Mouse (Mus musculus) embryonic facial prominence, embryonic 14.5 days (tissue): Measurements from ENCODE around the gene Vmn1r33. TPM values are rescaled to one million over a fixed set of nuclear protein-coding genes. Genes with fewer than 3 reads are reported as not detected.
"Not testable (repeated sequence)": the region's sequence is repeated elsewhere in the genome, so short reads cannot be mapped to it uniquely, and the experiment has no call there.

ENCODE experiments used
- ATAC-seq: fragments of 200-750 bp; cut with Nextera tagmentation; 2 replicates; pipeline ENCODE4 v1.8.0; 2017; ENCODE audit warnings: low read depth, moderate number of reproducible peaks, moderate TSS enrichment
- DNase-seq: peaks from one replicate; pipeline ENCODE4 v3.0.0-alpha.2; 2015; ENCODE audit warnings: low spot score
- H3K27ac ChIP-seq: fragments of 300-500 bp; sonication (generic); replicated peaks from 2 replicates; pipeline ENCODE4 v1.5.1; 2014; ENCODE audit warnings: low read depth, mild to moderate bottlenecking, low read length, moderate library complexity
- H3K27me3 ChIP-seq: fragments of 300-500 bp; sonication (generic); replicated peaks from 2 replicates; pipeline ENCODE4 v1.6.1; 2014; ENCODE audit warnings: low read length; ENCODE audit not compliant: control insufficient read depth, insufficient read depth
- H3K36me3 ChIP-seq: fragments of 300-500 bp; sonication (generic); 2 replicates; pipeline ENCODE4 v1.6.1; 2014; ENCODE audit warnings: low read length, mixed read lengths; ENCODE audit not compliant: control insufficient read depth, insufficient read depth
- H3K4me1 ChIP-seq: fragments of 300-500 bp; sonication (generic); 2 replicates; pipeline ENCODE4 v1.6.1; 2014; ENCODE audit warnings: antibody characterized with exemption, low read length; ENCODE audit not compliant: control insufficient read depth, insufficient read depth
- H3K4me2 ChIP-seq: fragments of 300-500 bp; sonication (generic); 2 replicates; pipeline ENCODE4 v1.6.1; 2014; ENCODE audit warnings: low read depth, mild to moderate bottlenecking, low read length, moderate library complexity, mixed read lengths
- H3K4me3 ChIP-seq: fragments of 300-500 bp; sonication (generic); 2 replicates; pipeline ENCODE4 v1.5.1; 2014; ENCODE audit warnings: low read depth, mild to moderate bottlenecking, low read length
- H3K9ac ChIP-seq: fragments of 300-500 bp; sonication (generic); 2 replicates; pipeline ENCODE4 v1.6.1; 2014; ENCODE audit warnings: low read depth, mild to moderate bottlenecking, low read length, moderate library complexity, mixed read lengths
- H3K9me3 ChIP-seq: fragments of 300-500 bp; sonication (generic); 2 replicates; pipeline ENCODE4 v1.6.1; 2016; ENCODE audit warnings: low read length; ENCODE audit not compliant: control insufficient read depth
- WGBS: fragments of 180-500 bp; shearing (Covaris S2); extraction: QIAGEN DNeasy Blood & Tissue Kit; methylation state at CpG from one replicate; pipeline ENCODE4 v1.1.7; 2014; 5-methylcytosine and 5-hydroxymethylcytosine counted together
- polyA plus RNA-seq: library from polyadenylated mRNA; unstranded; fragments of >200 nt; fragmentation: Nextera tagmentation; extraction: Ambion mirVana; gene quantifications from 2 replicates; pipeline ENCODE4 v1.2.1, GENCODE M21; 2014

Vmn1r33 gene
- polyA plus RNA-seq: 0.17 TPM in 1 of 2 replicates, not detected in the other

GRCm38 (mm10) chr6:66618182-66618581, at the start of gene Vmn1r33:
Gene Vmn1r33, minus strand, starts transcription at chr6:66618282.
- DNase-seq: not testable (repeated sequence)

GRCm38 (mm10) chr6:66643779-66644178, 25.7 kb upstream of the Vmn1r33 start, which contains the start of gene Vmn1r34:
Gene Vmn1r34, minus strand, starts transcription at chr6:66643879.
- H3K9ac ChIP-seq: no peak within 1 kb of the TSS
- WGBS: 79% methylated on average over 1 of the region's 1 CpGs
- no peaks in the 10 kb centered on the region for H3K4me1 ChIP-seq
- H3K4me3 ChIP-seq: no peak within 1 kb of the TSS
- DNase-seq (no peak), ATAC-seq (no peak)
- H3K36me3 ChIP-seq: no peaks in the 10 kb centered on the region
- H3K27me3 ChIP-seq: no peaks in the 10 kb centered on the region
- no peak within 1 kb of the TSS for H3K27ac ChIP-seq
- no peak within 1 kb of the TSS for H3K4me2 ChIP-seq
- no peaks in the 10 kb centered on the region for H3K9me3 ChIP-seq

More at GRCm38 (mm10) chr6:66618182-66618581, at the start of gene Vmn1r33:
- not testable (repeated sequence) for ATAC-seq, H3K4me3 ChIP-seq, H3K27me3 ChIP-seq, H3K4me2 ChIP-seq, H3K9me3 ChIP-seq, H3K4me1 ChIP-seq, H3K36me3 ChIP-seq, H3K9ac ChIP-seq, H3K27ac ChIP-seq

- ATAC-seq (no peak), DNase-seq (no peak)
- Histone ChIP-seq H3K9ac (no peak overlapping the region), H3K4me3 (no peak overlapping the region), H3K9me3 (no peaks in the 10 kb centered on the region), H3K4me1 (no peaks in the 10 kb centered on the region), H3K27me3 (no peaks in the 10 kb centered on the region), H3K27ac (no peak overlapping the region), H3K36me3 (no peaks in the 10 kb centered on the region), H3K4me2 (no peak overlapping the region)
These were observed 22.3 kb downstream of the Vmn1r33 start for GRCm38 (mm10) chr6:66595804-66596203.

Other genes starting within 250 kb of the Vmn1r33 start
- 69.6 and 76.1 TPM in 2 replicates for gene Mad2l1, start 82.9 kb downstream of the Vmn1r33 start, polyA plus RNA-seq
- 0.10 TPM in 1 of 2 replicates, not detected in the other for gene Vmn1r32, start 58.2 kb downstream of the Vmn1r33 start, polyA plus RNA-seq
- not detected in 2 replicates for gene Vmn1r34, start 25.6 kb upstream of the Vmn1r33 start, polyA plus RNA-seq
- gene Vmn1r35, start 67.6 kb upstream of the Vmn1r33 start, polyA plus RNA-seq: not detected in 2 replicates
- not detected in 2 replicates for gene Vmn1r36, start 100.9 kb upstream of the Vmn1r33 start, polyA plus RNA-seq
- gene Vmn1r37, start 111.1 kb upstream of the Vmn1r33 start, polyA plus RNA-seq: not detected in 2 replicates
- not detected in 2 replicates for gene Vmn1r38, start 164.3 kb upstream of the Vmn1r33 start, polyA plus RNA-seq
- gene Vmn1r39, start 192.3 kb upstream of the Vmn1r33 start, polyA plus RNA-seq: not detected in 2 replicates